Mouse (Mus musculus) liver, adult 2 months (tissue): ENCODE measurements around the gene Ms4a15.

ENCODE experiments used
- CTCF ChIP-seq: fragments of 200-500 bp; IDR thresholded peaks from 2 replicates; pipeline ENCODE4 v1.5.1; 2011; ENCODE audit warnings: low read depth, low read length, control low read depth
- POLR2A ChIP-seq: fragments of 200-500 bp; IDR thresholded peaks from 2 replicates; pipeline ENCODE4 v1.6.1; 2011; ENCODE audit warnings: low read length, control low read depth; ENCODE audit not compliant: insufficient read depth; ENCODE audit errors: extremely low read depth

DNA sequence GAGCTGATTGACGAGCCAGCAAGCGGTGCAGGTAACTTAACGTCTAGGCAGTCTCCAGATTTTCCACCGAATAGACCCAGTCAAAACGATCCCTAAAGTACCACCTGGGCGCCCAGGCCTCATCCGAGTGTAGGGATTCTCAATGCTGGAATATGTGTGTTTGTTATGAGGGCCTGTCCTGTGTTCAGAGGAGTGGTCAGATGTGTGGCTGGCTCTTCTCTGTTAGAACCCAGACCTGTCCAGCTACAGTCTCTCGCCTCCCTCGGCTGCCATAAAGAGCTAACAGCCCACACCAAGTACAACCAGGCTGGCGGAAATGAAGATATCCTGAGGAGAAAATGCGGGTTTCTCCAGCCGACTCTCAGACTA is 33.1 kb downstream of the Ms4a15 start:
- TF ChIP-seq CTCF (no peak), POLR2A (no peak)
